Mouse (Mus musculus) G1E-ER4 (cell line): ENCODE measurements around the gene Lmbr1. TPM values are rescaled to one million over a fixed set of nuclear protein-coding genes. Genes with fewer than 3 reads are reported as not detected.

Experiments
- GATA1 ChIP-seq: IDR thresholded peaks from one replicate; pipeline ENCODE4 v1.8.0; 2012; ENCODE audit warnings: low read length, inconsistent platforms
- polyA plus RNA-seq: library from polyadenylated mRNA; stranded (reverse); fragments of >175 nt; gene quantifications from 2 replicates; pipeline ENCODE4 v1.2.3, GENCODE M21; 2012

Gene Lmbr1
- polyA plus RNA-seq, 1 experiment: 3.0 TPM

DNA sequence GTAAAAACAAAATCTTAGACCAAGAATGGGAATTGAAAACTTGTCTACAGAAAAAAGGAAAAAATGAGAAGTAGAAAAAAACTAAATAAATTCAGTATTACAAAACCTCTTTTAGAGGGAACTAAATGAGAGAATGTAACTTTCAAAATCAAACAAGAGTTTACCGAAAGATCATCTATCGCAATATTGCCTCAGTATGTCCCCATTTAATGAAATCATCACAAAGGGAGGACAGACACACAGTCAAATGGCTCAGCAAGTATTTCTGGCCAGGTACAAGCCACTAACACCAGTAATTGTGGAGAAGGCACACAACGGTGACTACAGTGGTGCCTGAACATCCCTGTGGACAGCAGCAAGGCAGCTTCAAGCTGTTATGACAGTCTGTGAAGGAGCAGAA lies 88.1 kb downstream of the Lmbr1 start:
- TF ChIP-seq GATA1: no peak

GRCm38 (mm10) chr5:29289703-29290102 lies 88.5 kb downstream of the Lmbr1 start:
- TF ChIP-seq GATA1: no peak

DNA sequence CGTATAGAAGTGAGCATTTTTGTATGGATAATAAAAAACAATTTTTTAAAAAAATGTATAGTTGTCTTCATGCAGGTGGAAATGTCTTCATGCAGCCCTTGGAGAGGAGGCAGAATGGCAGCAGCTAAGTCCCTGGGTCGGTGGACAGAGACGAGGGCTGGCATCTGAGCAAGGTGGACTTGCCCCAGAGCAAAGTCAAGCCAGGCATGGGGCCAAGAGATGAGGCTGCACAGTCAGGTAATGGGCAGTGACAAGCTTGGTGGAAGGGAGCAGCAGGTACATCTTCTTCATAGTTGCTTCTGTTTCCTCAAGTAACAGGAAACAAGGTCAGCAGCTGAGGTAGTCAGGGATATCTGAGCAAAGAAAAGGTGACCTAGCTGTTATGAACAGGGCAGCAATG lies 97.1 kb downstream of the Lmbr1 start:
- TF ChIP-seq GATA1: no peak

- TF ChIP-seq GATA1: no peak
These were observed 103.4 kb downstream of the Lmbr1 start for GRCm38 (mm10) chr5:29274746-29275145.

DNA sequence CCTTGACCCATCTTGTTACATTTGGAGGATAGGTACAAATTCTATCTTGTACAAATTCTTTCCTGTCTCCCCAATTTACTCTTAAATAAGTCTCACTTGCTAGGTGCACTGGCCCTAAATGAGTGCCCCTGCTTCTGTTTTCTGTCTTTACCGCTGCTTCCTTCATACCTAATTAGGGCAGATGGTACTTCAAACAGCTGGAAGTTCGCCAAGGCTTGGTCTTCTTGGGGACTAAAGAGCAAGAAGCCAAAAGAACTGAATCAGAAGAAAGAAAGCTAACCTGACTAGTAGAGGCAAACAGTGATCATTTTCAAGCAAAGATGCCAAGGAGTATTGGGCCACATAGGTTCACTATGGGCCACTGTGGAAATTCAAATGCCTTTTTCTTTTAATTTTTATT lies 104.8 kb downstream of the Lmbr1 start:
- TF ChIP-seq GATA1: no peak

- no peak for TF ChIP-seq GATA1
These were observed 107.3 kb downstream of the Lmbr1 start for GRCm38 (mm10) chr5:29270879-29271278.

DNA sequence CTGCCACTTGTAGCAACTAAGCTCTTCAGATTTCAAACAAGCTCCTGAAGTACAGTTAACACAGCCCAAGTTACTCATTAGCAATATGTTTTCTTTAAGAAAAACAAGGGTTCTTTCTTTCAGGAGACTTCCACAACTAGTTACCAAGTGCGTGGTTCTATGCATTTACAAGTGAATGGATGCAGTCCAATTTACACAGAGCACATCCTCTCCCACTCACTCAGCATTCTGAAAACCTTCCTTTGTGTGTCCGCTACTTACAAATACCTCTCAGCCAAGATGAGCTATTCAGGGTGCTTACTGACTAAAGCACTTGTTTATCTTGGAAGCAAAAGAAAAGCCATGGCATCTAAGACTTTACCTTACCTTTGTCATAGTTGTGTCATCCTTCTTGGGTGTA lies 124.3 kb downstream of the Lmbr1 start:
- no peak for TF ChIP-seq GATA1

DNA sequence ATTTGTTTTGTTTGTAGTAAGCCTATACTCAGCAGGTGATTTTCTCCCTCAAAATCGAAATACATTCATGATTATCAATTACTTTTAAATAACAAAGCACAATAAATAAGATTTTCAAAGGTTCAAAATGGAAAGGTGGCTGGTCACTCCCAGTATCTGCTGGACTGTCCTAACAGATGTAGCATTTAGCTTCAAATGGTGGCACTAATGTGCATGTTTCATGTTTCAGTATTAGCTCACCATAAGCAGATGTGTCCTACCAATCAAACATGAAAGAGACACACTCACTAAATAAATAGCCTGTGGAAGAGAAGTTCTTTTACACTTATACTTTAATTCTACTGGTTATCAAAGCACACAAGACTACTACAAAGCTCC lies 126.7 kb downstream of the Lmbr1 start:
- TF ChIP-seq GATA1: no peak

- TF ChIP-seq GATA1: no peak
These were observed 127.2 kb downstream of the Lmbr1 start for GRCm38 (mm10) chr5:29250795-29251495.

- no peak for TF ChIP-seq GATA1
These were observed 133.4 kb downstream of the Lmbr1 start for GRCm38 (mm10) chr5:29244769-29245168.

DNA sequence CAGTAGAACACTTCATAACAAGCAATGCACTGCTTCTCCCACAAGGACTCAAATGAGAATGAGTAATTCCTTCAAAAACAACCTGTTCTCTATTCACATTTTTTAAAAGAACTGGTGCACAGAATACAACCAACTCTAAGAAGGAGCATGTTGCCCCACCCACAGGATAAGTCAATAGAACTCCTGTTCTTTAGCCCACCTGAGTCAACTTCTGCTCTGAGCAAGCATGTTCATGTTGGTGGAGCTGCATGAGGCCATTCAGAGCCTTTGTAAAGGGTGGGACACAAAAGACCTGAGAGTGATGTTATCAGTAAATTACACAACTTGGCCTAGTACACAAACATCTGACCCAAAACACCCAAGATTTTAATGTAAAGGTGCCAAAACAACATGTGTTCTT lies 139.8 kb downstream of the Lmbr1 start:
- TF ChIP-seq GATA1: no peak

- TF ChIP-seq GATA1: no peak
These were observed 147.7 kb downstream of the Lmbr1 start for GRCm38 (mm10) chr5:29230481-29230880.

DNA sequence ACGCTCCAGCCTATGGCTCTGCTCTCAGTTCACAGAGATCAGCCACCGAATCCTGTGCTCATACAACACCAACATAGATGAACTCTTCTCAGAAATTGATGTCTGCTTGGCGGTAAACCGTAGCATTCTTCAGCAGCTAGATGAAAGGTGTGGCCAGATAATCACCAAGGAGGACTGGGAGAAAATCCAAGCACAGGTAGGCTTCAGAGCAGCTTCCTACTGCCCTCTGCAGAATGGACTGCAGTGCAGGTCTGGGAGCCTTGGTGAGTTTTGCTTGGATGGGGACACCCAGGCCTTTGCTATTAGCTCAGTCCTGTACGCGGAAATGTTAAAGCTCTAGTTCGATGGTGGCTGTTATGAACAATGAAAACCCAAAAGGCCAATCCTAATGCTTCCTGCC lies 154.1 kb downstream of the Lmbr1 start:
- no peak for TF ChIP-seq GATA1

- TF ChIP-seq GATA1: peak; percentile 76
These were observed 160.2 kb downstream of the Lmbr1 start for GRCm38 (mm10) chr5:29217997-29218396.

- no peak for TF ChIP-seq GATA1
These were observed 166.1 kb downstream of the Lmbr1 start for GRCm38 (mm10) chr5:29211980-29212555.

DNA sequence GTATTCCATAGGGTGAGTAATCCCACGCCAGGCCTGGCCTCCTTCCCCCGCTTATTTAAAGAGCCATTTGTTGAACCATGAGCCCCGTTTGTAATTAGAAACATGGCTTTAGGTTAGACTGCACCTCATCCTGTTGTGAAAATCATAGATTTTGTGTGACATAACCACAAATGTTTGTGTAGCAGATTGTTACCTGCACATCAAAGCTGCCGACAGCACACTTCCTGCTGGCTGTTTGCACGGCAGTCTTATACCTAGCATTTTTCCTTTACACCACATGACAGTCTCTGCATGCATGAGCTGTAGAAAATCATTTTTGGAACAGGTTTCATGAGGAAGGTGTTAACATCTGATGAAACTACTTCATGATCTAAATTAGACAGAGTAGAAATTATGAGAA lies 172.5 kb downstream of the Lmbr1 start:
- TF ChIP-seq GATA1: no peak

- TF ChIP-seq GATA1: no peak
These were observed 178.3 kb downstream of the Lmbr1 start for GRCm38 (mm10) chr5:29199868-29200267.

DNA sequence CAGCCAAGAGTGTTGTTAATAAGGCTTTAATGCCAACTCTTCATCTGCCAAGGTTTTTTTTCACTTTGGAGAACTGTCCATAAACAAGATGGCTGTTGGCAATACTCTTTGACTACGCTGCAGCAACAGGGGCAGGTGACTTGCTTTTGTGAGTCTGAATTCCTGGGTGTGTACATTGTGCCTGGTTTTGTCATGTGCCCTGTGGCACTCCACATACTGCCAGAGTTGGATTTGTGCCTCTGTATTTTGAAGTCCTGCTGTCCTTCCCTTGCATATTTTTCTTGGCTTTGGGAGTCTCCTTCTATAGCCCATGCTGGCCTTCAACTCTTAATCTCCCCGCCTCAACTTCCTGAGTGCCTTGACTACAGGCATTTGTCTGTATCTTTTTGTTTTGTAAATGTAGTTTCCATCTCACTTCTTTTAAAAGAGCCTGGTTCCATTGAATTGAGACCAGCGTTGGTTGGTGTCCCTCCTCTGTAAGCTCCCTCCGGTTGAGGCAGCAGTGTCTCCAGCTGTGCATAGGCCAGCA lies 179.2 kb downstream of the Lmbr1 start:
- no peak for TF ChIP-seq GATA1
